Mouse (Mus musculus) left cerebral cortex, postnatal 14 days (tissue): ENCODE data around the gene Nkpd1. TPM values are rescaled to one million over a fixed set of nuclear protein-coding genes. Genes with fewer than 3 reads are reported as not detected.

ENCODE experiments used
- DNase-seq, 2 experiments: peaks; one replicate each; pipeline ENCODE4 v3.0.0; 2021 to 2022; ENCODE audit warnings: low spot score in 2 of 2, mixed read lengths in 1 of 2
- intact Hi-C: fragments of 180-260 bp; cut with DNase I; formaldehyde crosslinking; loops from one replicate; pipeline ENCODE4 v1.15.1; 2025
- long read RNA-seq, 2 experiments: library from polyadenylated mRNA; stranded (forward); transcript quantifications; one replicate each; pipeline ENCODE4 v2.0.0; 2021
- total RNA-seq, 2 experiments: library from RNA; stranded (reverse); gene quantifications; 2 replicates each; pipeline ENCODE4 v1.2.3; 2021

The Nkpd1 gene
- 1 to 10 TPM in 1 of 2 experiments, under 1 TPM in 1; 0.68 to 1.1 TPM for total RNA-seq
- long read RNA-seq, experiment 1, partial matches to known transcripts, result 0 of 1 reads
- long read RNA-seq, experiment 1, other reads (novel, unspliced or antisense), result 1 of 1 reads
- long read RNA-seq, experiment 2, partial matches to known transcripts, result 3 of 4 reads
- long read RNA-seq, experiment 2, other reads (novel, unspliced or antisense), result 1 of 4 reads

DNA sequence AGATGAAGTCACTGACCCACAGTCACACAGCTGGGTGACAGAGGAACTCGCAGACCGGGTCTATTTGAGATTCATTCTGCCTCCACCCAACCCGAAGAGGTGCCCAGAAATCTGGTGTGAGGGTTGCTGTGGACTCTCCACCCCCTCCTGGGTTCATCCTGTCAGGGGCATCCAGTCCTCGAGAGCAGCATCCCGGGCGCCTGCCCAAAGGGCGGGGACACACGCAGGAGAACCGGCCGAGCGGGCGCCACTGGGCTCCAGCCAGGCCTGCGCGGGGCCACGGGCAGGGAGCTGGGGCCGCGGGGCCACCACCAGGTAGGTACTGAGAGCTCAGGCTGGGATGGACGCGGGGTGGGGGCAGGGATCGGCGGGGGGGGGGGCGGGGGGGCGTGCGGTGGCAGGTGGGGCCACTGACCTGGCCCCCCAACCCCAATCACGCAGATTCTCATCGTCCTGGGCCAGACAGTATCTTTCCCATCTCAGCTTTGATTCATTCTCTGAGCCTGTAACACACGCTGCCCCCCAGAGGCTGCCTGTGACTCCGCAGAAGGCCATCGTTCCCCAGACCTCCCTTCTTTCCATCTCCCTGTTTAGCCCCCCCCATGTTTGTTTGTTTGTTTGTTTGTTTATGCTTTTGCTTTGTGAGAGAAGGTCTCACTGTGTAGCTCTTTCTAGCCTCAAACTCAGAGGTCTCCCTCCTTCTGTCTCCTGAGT is at the start of gene Nkpd1:
Gene Nkpd1 (plus strand): TSS at position 187 of the 714 bp plus-strand sequence.
- DNase-seq, result no peak
- intact Hi-C loops, result no loop called here

DNA sequence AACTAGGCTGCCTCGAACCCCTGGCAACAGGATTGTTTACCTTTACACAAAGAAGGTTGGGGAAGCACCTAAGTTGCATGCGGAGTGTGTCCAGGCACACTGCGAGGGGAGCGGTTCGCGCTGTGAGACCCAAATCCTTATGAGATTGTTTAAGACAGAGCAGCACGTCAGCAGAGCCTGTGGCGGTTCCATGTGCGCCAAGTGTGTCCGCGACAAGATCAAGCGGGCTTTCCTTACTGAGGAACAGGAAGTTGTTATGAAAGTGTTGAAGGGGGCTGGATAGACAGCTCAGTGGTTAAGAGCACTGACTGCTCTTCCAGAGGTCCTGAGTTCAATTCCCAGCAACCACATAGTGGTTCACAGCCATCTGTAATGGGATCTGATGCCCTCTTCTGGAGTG is 49.4 kb upstream of the Nkpd1 start:
- no peak for DNase-seq
- intact Hi-C loops, result no loop called here

DNA sequence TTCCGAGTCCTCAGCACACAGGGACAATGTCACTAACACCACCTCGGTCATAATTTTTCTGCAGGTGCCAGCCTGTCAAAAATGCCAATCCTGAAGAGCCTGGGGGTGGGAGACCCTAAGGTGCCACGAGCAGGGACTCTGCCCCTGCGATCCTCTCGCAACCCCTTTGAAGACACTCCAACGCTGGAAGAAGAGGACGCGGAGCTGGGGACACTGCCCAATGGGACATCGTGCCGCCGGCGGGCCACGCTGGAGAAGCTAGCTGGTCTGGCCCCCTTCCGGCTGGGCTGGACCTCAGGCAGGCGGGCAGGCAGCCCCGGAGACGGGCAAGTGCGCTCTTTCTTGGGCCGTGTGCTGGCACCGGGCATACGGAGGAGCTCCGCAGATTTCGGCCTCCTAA is 48.2 kb upstream of the Nkpd1 start:
- intact Hi-C loops, result no loop called here
- DNase-seq, result no peak

DNA sequence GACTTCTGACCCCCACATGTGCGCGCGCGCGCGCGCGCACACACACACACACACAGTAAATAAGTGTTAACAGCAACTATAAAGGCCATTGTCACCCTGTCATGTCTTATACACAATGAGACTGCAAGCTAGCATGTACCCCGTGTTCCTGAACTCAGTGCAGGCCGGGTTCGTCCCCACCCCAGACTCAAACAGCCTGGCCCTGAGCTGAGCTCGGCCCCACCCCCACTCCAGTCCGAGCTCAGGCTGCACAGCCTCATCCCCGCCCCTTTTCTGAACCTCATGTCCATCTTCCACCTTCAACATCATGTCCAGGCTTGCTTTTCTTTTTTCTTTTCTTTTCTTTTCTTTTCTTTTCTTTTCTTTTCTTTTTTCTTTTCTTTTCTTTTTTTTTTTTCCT is 47.3 kb upstream of the Nkpd1 start:
- DNase-seq, result no peak
- intact Hi-C loops, result no loop called here

DNA sequence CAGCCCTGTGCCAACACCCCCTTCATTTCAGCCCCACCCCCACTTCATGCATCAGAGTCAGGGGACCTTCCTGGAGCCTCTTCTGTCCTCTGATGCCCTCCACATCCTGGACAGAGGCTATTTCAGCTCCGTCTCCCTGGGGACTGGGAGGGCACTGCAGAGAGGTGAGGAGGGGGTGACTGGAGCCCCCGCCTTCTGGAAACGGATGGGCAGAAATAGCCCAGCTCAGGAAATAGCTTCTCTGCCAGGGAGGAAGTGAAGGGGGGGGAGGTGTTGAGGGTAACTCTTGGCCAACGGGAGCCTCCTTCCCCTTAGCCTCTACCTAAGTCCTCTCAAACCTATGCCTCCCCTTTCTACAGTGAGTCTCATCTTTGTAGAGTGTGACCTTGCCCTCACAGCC is 45.2 kb upstream of the Nkpd1 start:
- intact Hi-C loops, result no loop called here

DNA sequence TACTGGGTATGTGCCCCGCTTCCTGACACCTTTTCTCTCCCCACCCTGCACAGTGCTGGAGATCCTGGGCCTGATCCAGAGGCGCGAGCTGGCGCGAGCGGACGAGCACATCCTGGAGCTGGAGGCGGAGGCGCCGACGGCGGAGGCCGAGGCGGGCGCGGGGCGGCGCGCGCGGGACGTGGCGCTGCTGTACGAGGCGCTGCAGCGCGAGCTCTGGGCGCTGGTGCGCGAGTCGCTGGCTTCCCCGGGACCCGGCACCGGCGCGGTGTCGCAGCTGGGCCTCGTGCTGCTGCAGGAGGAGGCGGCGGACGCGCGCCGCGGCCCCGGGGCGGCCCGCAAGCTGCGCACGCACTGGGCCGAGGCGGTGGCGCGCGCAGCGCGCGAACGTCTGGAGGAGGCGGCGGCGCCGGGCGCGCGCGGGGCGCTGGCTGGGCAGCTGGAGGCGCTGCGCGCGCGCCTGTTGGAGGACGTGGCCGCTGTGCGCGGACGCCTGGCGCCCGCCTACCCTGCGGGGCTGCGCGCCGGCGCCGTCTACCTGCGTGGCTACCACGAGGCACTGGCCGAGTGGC is 43.7 kb upstream of the Nkpd1 start:
- intact Hi-C loops, result no loop called here
- peak; percentile 87 to 90 for DNase-seq

More for the DNA sequence above, 45.2 kb upstream of the Nkpd1 start:
- DNase-seq, result no peak

DNA sequence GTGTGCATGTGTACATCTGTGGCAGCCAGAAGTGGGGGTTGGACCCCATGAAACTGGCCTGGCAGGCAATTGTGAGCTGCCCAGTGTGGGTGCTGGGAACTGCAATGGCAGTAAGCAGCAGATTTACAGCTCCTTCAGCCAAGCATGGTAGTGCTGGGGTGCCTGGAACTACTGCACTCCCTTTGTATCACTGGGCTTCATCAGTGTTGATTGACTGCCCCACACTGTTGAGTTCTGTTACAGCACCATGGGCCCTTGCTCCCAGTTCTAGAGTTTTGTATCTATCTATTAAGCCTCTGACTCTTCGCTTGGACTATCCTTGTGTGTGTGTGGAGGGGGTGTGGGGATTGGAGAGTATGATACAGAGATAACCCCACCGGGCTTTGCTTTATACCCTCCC is 40.6 kb upstream of the Nkpd1 start:
- no peak for DNase-seq
- intact Hi-C loops, result no loop called here

DNA sequence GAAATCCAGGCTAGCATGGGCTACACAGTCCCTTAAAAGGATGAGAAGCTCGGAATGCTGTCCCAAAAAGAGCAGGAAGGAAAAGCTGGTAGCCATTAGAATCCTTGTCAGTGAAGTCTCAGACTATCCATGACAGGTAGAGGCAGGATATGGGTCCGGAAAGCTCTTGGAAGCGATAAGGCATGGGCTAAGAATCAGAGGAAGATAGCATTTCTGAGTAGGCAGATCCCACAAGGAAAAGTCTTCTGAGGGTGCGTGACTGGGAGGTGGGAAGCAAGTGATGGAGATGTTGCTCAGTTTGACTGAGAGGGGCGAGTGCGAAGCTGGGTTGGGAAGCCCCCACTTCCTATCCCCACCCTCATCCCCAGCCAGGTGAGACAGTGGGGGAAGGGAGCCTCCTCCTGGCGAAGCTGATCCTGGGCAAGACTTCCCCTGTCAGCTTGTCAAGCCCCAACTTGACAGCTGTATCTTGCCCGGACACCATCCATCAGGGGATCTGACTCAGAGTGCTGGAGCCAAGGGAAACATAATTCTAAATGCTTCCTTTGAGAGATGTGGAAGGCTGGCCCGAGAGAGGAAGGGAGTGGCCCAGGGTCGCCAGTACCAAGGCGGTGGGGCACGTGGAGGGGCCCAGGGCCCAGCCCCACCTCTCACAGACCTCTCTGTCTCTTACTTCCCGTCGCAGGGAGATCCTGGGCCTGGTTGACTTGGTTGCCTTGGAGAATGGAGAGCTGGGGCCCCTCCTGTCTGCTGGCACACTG is 39.8 kb upstream of the Nkpd1 start:
- intact Hi-C loops, result no loop called here
- DNase-seq, result no peak

DNA sequence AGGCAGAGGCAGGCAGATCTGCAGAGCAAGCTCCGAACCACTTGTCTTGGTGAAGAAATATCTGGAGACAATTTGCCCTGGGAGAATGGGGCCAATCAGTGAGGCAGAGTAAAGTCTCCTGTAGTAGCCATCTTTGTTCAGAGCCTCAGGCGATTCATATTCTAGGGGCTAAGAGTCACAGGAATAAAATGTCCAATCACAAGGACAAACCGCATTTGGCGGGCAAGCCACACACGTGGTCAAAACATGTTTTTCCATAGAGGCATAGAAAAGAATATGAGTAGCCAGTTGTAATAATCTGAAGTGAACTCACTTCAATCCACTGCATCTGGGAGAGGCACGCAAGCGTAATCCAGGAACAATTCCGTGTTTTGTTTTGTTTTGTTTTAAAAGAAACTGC is 34.4 kb upstream of the Nkpd1 start:
- intact Hi-C loops, result no loop called here
- DNase-seq, result no peak

DNA sequence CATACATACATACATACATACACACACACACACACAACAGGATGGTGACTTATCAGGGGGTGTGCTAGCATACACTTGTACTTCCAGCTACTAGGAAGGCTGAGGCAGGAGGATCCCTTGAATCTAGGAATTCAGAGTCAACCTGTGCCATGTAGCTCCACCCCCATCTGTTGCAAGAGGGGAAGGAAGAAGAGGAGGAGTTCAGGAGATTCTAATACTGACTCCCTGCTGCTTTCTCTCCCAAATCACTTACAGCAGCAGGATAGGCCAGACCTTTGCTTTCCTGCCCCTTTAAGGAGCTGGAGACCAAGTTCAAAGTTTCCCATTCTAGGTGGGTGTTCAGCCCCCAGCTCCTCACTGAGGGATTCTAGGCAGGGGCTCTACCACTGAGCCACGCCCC is 32.1 kb upstream of the Nkpd1 start:
- intact Hi-C loops, result no loop called here
- DNase-seq, result no peak

DNA sequence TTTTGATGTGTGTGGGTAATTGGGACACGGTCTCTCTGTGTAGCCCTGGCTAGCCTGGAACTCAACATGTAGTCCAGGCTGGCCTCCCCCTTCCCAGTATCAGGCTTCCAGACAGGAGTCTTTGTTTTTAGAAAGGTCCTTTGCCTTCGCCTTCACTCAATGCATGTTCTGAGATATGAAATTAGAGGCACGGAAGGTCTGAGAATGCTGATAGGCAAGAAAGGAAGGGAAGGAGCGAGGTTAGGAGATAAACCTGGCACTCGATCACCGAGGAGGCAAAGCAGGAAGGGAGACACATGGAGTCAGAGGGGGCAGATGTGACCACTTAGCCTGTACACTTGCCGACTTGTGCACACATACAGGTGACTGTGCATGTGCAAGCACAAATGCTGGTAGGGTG is 31.1 kb upstream of the Nkpd1 start:
- DNase-seq, result no peak
- intact Hi-C loops, result no loop called here

DNA sequence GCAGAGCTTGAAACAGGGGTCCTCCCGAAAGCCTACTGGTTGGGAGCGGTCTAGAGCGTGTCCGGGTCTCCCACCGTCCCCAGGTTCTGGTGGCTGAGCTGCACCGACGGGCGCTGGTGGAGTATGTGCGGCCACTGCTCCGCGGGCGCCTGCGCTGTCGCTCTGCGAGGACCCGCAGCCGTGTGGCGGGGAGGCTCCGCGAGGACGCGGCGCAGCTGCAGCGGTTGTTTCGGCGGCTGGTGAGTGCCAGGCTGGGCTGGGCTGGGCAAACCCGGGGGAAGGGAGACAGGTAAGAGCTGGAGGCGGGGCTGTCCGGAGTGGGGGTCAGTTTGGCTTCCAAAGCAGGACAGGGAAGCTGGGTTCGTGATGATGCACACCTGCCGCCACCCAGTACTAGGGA is 28.1 kb upstream of the Nkpd1 start:
- DNase-seq, result peak in 1 of 2 experiments; percentile 14
- intact Hi-C loops, result no loop called here

DNA sequence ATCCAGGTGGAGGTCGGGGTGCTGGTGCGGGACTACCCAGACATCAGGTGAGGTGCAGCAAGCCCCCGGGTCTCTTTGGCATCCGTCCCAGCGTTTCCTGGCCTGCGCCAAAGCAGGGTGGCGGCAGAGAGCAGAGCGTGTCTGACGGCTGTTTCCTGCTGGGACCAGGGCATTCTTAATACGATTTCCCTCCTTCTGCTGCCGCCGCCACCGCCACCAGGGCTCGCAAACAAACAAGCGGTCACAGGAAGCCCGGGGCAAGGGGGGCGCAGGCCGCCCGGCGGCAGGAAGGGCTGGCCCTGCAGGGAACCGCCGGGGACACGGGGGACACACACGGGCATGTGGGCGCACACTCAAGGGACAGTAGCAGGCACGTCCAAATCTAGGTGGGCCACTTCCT is 25.9 kb upstream of the Nkpd1 start:
- intact Hi-C loops, result no loop called here
- DNase-seq, result no peak

DNA sequence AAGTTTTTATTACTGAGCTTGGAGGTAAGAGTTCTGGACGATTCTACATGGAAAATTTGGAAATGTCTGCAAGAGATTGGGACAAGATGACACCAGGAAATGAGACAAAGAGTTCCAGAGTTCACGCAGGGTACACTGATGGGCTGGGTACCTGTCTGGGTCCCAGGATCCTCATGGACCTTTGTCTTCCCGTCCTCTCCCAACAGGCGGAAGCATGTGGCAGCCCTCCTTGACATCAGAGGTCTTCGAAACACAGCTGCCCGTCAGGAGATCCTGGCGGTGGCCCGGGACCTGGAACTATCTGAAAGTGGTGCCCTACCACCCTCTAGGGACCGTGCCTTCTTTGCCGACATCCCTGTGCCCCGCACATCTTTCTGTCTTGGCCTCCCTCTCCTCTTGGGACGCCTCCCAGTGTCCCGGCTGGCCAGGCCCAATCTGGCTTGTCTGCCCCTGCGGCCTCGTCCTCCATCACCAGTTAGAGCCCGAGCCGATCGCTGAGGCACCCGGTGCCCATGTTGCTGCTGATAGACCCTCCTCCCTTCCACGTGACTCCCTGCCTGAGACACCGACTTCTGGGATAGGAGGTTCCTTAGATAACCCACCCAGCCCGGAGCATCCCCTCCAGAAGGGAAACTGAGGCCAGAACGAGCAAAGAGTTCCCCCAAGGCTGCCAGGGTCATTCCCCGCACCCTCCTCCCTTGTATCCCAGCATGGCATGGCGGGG is 22.7 kb upstream of the Nkpd1 start:
- intact Hi-C loops, result loop anchor here (5.0 kb wide), 1 partner anchor 33 kb away; the partner anchor contains the start of gene Exoc3l2
- no peak for DNase-seq

DNA sequence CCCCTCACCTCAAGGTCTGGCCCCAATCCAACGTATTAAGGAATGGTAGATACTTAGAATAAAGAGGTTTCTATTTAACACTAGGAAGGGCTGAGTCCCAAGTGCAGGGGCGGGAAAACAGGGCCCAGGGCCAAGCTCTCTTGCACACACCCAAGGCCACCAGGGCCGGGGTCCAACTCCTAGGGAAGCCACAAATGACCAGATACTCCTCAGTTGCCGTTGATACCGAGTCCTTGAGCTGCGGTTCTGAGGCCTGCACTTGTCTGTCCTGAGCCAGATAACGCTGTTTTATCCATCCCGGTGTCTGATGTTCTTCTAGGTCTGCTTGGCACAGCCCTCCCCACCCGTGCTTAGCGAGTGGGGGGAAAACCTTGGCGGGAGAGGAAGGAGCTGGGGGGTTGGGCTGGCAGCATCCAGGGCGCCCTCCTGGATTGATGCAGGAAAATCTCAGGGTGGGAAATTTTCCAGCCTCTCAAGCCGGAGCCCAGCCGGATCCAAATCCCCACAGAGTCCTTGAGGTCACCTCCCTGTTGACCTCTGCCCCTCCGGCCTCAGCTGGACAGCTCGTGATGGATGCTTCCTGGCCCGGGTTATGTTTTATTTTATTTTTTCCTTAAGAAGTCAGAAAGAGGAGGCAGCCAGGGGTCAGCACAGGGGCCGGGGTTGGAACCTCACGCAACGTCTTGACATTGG is 22.0 kb upstream of the Nkpd1 start:
- intact Hi-C loops, result loop anchor here (5.0 kb wide), 1 partner anchor 33 kb away; the partner anchor contains the start of gene Exoc3l2
- DNase-seq, result no peak

DNA sequence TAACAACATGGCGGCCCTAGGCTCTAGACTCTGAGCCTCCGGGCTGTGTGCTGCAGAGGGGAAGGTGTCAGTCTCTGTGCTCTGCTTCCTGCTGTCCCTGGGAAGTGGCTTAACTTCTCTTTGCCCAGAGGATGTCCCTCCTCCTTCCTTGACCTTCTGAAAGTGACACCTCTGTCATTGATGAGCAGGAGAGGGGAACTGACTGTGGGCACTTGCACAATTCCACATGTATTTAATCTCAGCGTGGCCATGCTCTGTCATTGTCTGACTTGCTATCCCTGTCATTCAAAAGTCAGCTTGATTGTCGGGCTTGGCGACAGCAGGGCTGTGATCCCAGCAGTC is 21.5 kb upstream of the Nkpd1 start:
- intact Hi-C loops, result loop anchor here (5.0 kb wide), 1 partner anchor 34 kb away; the partner anchor contains the start of gene Exoc3l2
- no peak for DNase-seq

DNA sequence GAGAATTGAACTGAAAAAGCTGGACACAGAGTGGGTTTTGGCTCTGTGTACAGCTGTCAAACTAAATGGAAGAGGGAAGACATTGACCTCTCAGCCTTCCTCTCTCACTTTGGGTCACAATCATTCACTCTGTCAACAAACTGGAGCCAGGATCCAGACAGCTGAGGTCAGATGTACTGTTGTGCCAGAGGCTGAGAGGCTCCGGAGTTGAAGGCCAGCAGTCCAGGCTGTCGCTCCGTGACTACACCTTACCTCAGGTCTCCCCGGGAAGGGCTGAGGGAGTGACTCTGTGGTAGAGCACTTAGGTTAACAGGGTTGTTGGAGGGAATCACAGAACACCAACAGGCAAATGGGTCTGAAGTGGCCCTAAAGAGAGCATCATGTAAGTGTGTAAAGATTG is 19.3 kb upstream of the Nkpd1 start:
- intact Hi-C loops, result loop anchor here (5.0 kb wide), 1 partner anchor 36 kb away; the partner anchor contains the start of gene Exoc3l2
- DNase-seq, result no peak

DNA sequence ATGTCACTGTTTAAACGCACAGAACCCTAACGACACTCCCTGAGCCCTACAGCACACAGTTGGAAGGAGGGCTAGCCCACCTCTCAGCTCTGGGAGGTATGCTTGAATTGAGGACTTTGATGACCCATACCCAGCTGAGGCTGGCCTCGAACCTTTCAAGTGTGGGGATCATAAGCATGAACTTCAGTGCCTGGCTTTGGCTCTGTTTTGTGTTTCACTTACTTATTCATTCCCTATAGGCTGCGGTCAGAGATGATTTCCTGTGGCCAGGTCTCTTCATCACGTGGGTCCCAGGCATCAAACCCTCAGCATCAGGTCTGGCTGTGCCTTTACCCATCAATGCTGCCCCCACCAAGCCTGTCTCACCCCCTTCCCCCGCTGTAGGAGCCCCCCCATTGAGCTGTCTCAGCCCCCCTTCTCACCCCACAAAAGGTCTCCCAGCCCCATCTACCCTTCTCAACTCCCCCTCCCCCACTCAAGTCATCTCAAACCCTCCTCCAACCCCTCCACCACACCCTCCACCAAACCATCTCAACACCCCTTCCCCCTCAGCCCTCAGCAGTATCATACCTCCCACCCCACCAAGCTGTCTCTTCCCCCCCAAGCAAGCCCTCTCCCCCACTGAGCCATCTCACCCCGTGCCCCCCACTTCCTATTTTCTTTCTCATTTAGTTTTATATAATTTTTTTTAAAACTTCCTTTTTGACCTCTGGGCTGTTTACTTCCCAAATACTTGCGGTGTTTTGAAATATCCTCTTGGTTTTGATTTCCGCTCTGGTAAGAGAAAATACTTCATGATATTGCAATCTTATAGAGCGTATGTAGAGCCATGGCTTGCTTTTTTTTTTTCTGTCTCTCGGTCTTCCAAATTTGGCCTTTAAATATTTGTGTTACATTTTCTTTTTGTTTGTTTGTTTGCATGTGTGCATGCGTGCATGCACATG is 16.9 kb upstream of the Nkpd1 start:
- intact Hi-C loops, result no loop called here
- DNase-seq, result no peak
